Mouse (Mus musculus) retina, embryonic 14.5 days (tissue): Measurements from ENCODE around the gene Gja1.
A peak's percentile ranks its signal among the peaks of the same experiment; 100 is the strongest.
"Not testable (repeated sequence)": the region's sequence is repeated elsewhere in the genome, so short reads cannot be mapped to it uniquely, and the experiment has no call there.

ENCODE experiments used
- DNase-seq: peaks from one replicate; pipeline ENCODE4 v3.0.0-alpha.2; 2015; ENCODE audit warnings: low spot score

The Gja1 gene

GRCm38 (mm10) chr10:56377097-56377965 is at the start of gene Gja1:
Gene Gja1 (plus strand): TSS chr10:56377330.
- peak; percentile 53 for DNase-seq

- DNase-seq = peak; percentile 88
Measured at GRCm38 (mm10) chr10:56338851-56339489, 38.2 kb upstream of the Gja1 start.

- DNase-seq = no peak
Measured at GRCm38 (mm10) chr10:56360472-56360871, 16.7 kb upstream of the Gja1 start.

- peak; percentile 87 for DNase-seq
Measured at GRCm38 (mm10) chr10:56369073-56369472, 8.1 kb upstream of the Gja1 start.

- peak; percentile 68 for DNase-seq
Measured at GRCm38 (mm10) chr10:56373021-56373720, 4.0 kb upstream of the Gja1 start.

- DNase-seq = peak; percentile 10
Measured at GRCm38 (mm10) chr10:56374169-56374568, 3.0 kb upstream of the Gja1 start.

GRCm38 (mm10) chr10:56375906-56376468 is 1.1 kb upstream of the Gja1 start:
- DNase-seq = peak; percentile 14

- DNase-seq = peak; percentile 52
Measured at GRCm38 (mm10) chr10:56377966-56378647, 977 bp downstream of the Gja1 start.

GRCm38 (mm10) chr10:56378648-56379254 is 1.6 kb downstream of the Gja1 start:
- peak; percentile 60 for DNase-seq

- DNase-seq = peak; percentile 12
Measured at GRCm38 (mm10) chr10:56379720-56380119, 2.6 kb downstream of the Gja1 start.

GRCm38 (mm10) chr10:56385195-56386109 is 8.3 kb downstream of the Gja1 start:
- no peak for DNase-seq

- DNase-seq = no peak
Measured at GRCm38 (mm10) chr10:56393095-56393784, 16.1 kb downstream of the Gja1 start.

GRCm38 (mm10) chr10:56393815-56394417 is 16.8 kb downstream of the Gja1 start:
- not testable (repeated sequence) for DNase-seq

GRCm38 (mm10) chr10:56397875-56398274 is 20.7 kb downstream of the Gja1 start:
- no peak for DNase-seq

GRCm38 (mm10) chr10:56398310-56398709 is 21.2 kb downstream of the Gja1 start:
- no peak for DNase-seq

- DNase-seq = not testable (repeated sequence)
Measured at GRCm38 (mm10) chr10:56401396-56401795, 24.3 kb downstream of the Gja1 start.

GRCm38 (mm10) chr10:56405934-56406333 is 28.8 kb downstream of the Gja1 start:
- DNase-seq = no peak

GRCm38 (mm10) chr10:56406386-56407130 is 29.4 kb downstream of the Gja1 start:
- DNase-seq = no peak
